Mouse (Mus musculus) spleen, adult 2 months (tissue): ENCODE measurements around the gene Gm13272.
"Not testable (repeated sequence)": the region's sequence is repeated elsewhere in the genome, so short reads cannot be mapped to it uniquely, and the experiment has no call there.

Source experiments
- CTCF ChIP-seq: fragments of 200-500 bp; IDR thresholded peaks from 2 replicates; pipeline ENCODE4 v1.5.1; 2011; ENCODE audit warnings: mild to moderate bottlenecking, inconsistent platforms; ENCODE audit not compliant: insufficient read depth, insufficient read length, insufficient replicate concordance; ENCODE audit errors: extremely low read depth
- POLR2A ChIP-seq: fragments of 200-500 bp; IDR thresholded peaks from 2 replicates; pipeline ENCODE4 v1.6.1; 2011; ENCODE audit warnings: low read depth, low read length, inconsistent platforms

DNA sequence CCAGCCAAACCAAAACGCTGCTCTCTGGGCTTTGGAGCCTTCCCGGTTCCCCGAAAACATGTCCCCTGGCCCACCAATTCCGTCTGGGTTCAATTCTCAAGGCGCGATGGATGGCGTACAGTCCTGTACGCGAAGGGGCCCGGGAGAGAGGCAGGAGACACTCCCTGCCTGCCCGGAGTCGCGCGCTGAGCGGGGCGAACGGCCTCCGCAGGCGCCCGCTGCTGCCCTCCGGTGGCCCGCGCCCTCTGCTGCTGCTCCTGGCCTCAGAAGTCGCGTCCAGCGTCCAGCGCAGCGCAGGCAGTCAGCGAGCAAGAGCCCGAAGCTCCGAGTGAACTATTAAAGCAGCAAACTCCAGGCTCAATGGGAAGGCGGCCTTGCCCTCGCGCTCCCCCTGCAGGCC is 26.1 kb downstream of the Gm13272 start:
- not testable (repeated sequence) for TF ChIP-seq CTCF, POLR2A
